Mouse (Mus musculus) lung, postnatal 0 days (tissue): ENCODE results near the gene Piezo1.
"Not testable (repeated sequence)": the region's sequence is repeated elsewhere in the genome, so short reads cannot be mapped to it uniquely, and the experiment has no call there.

ENCODE experiments used
- CTCF ChIP-seq: IDR thresholded peaks from 2 replicates; pipeline ENCODE4 v1.5.1; 2016; ENCODE audit warnings: antibody characterized with exemption, mild to moderate bottlenecking
- EP300 ChIP-seq: IDR thresholded peaks from 2 replicates; pipeline ENCODE4 v1.6.1; 2016; ENCODE audit warnings: antibody characterized with exemption, mild to moderate bottlenecking, control low read depth

DNA sequence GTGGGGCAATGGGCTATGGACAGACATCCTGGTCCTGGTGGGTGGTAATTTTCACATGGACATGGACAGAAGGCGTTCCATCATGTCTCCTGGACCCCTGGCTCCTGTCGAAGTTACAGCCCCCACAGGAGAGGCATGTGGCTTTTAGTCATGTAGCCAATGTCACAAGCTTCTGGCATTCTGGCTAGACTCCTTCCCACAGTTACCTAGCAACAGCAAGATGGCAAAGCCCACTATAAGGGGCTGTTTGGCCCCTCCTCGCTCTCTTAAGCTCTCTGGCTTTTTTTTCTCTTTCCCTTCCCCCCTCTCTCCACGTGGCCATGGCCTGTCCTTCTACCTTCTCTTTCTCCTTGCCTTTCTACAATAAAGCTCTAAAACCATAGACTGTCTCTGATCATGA, 22.0 kb upstream of the Piezo1 start:
- not testable (repeated sequence) for TF ChIP-seq EP300, CTCF
